Mouse (Mus musculus) neutrophil, adult 65 days (primary cell): ENCODE results near the gene Trpv6. TPM values are rescaled to one million over a fixed set of nuclear protein-coding genes. Genes with fewer than 3 reads are reported as not detected.

Experiments
- total RNA-seq: library from RNA; stranded (reverse); gene quantifications from 2 replicates; pipeline ENCODE4 v1.2.4, GENCODE M21; 2023

Gene Trpv6
- not detected in 2 replicates for total RNA-seq

GRCm38 (mm10) chr6:41636178-41636577, at the start of gene Trpv6:
Trpv6 (minus strand) TSS chr6:41636405.

GRCm38 (mm10) chr6:41684131-41684530, 47.9 kb upstream of the Trpv6 start, which contains the start of gene Llcfc1:
Llcfc1 (plus strand) TSS chr6:41684431.

GRCm38 (mm10) chr6:41680669-41681068, 44.5 kb upstream of the Trpv6 start, which contains the start of gene Trpv5:
Trpv5 (minus strand) TSS chr6:41680769.

GRCm38 (mm10) chr6:41605061-41605793, 31.0 kb downstream of the Trpv6 start, which contains the start of gene Ephb6:
Ephb6 (plus strand) TSS chr6:41605482.

Other genes with a start within 250 kb of the Trpv6 start
- gene Gm5771, start 244.0 kb downstream of the Trpv6 start, total RNA-seq, result not detected in 2 replicates
- gene Gm10334, start 190.3 kb downstream of the Trpv6 start, total RNA-seq, result not detected in 2 replicates
- not detected in 2 replicates for gene Prss1, start 177.5 kb downstream of the Trpv6 start, total RNA-seq
- 0.86 TPM in 1 of 2 replicates, not detected in the other for gene Prss2, start 114.6 kb downstream of the Trpv6 start, total RNA-seq
- 1.7 TPM in 1 of 2 replicates, not detected in the other for gene Ephb6, start 30.9 kb downstream of the Trpv6 start, total RNA-seq
- not detected in 2 replicates for gene Trpv5, start 44.4 kb upstream of the Trpv6 start, total RNA-seq
- not detected in 2 replicates for gene Llcfc1, start 48.0 kb upstream of the Trpv6 start, total RNA-seq
- gene Kel, start 67.9 kb upstream of the Trpv6 start, total RNA-seq, result 4.7 and 7.8 TPM in 2 replicates
- not detected in 2 replicates for gene Olfr459, start 138.8 kb upstream of the Trpv6 start, total RNA-seq
- not detected in 2 replicates for gene Pip, start 211.1 kb upstream of the Trpv6 start, total RNA-seq
- gene Sval2, start 216.6 kb upstream of the Trpv6 start, total RNA-seq, result not detected in 2 replicates